8 mouse cellular contexts compared by ENCODE assay signal in genomic region chr8:72749846-72750245, GRCm38 (mm10). TPM values are rescaled to one million over a fixed set of nuclear protein-coding genes. Genes with fewer than 3 reads are reported as not detected.
"Had no signal": no experiment of that assay in that cellular context is flagged by ENCODE, and none has a peak within 500 bp of the region (broad histone marks: within the 10 kb centered on the region; RNA-seq: fewer than 3 reads in every experiment).

No protein-coding gene starts in this region.

- H3K4me1 ChIP-seq: limb, embryonic 15.5 days; liver, embryonic 15.5 days; midbrain, embryonic 12.5 days had no signal

- H3K9me3 ChIP-seq: limb, embryonic 15.5 days; liver, embryonic 15.5 days; midbrain, embryonic 12.5 days had no signal

- H3K9ac ChIP-seq: limb, embryonic 15.5 days; liver, embryonic 15.5 days; lung, embryonic 14.5 days; midbrain, embryonic 12.5 days had no signal

- H3K27me3 ChIP-seq: limb, embryonic 15.5 days; liver, embryonic 15.5 days; midbrain, embryonic 12.5 days had no signal

- DNase-seq: kidney, adult 18-20 months; lung, embryonic 14.5 days; lung, postnatal 14 days; right cerebral cortex, postnatal 14 days had no signal

- H3K4me3 ChIP-seq: limb, embryonic 15.5 days; liver, embryonic 15.5 days; midbrain, embryonic 12.5 days had no signal

- H3K27ac ChIP-seq: limb, embryonic 15.5 days; liver, embryonic 15.5 days; macrophage; midbrain, embryonic 12.5 days had no signal

- H3K4me2 ChIP-seq: limb, embryonic 15.5 days; liver, embryonic 15.5 days; lung, embryonic 14.5 days; midbrain, embryonic 12.5 days had no signal

RNA-seq across cellular contexts. Expression of gene F2rl3, which starts 11.8 kb away (rescaled TPM):
- polyA plus RNA-seq: macrophage had no signal
